Mouse (Mus musculus): ENCODE results near the gene Il12rb1. TPM values are rescaled to one million over a fixed set of nuclear protein-coding genes. Genes with fewer than 3 reads are reported as not detected.

The Il12rb1 gene
- polyA plus RNA-seq, 1 experiment from 2014 or later, result not detected

- Histone ChIP-seq H3K27ac (replicated peaks in 1 of 2; ENCODE audit: control insufficient read depth in 1 of 2, insufficient read depth in 1 of 2, low read depth in 2 of 2, low read length in 2 of 2) (no peak overlapping the region), H3K4me1 (ENCODE audit: control insufficient read depth in 2 of 2, insufficient read depth in 2 of 2, low read length in 2 of 2) (peaks cover 16 to 25% of the 10 kb centered on the region in 2 experiments), H3K27me3 (ENCODE audit: control insufficient read depth, insufficient read depth, low read length) (no peaks in the 10 kb centered on the region), H3K36me3 (ENCODE audit: control insufficient read depth, insufficient read depth, low read length) (peaks cover 17% of the 10 kb centered on the region), H3K4me3 (ENCODE audit: control insufficient read depth in 1 of 2, insufficient read depth in 1 of 2, low read depth in 1 of 2, low read length in 2 of 2) (no peak overlapping the region), H3K4me2 (ENCODE audit: low read length) (no peak overlapping the region), H3K9me3 (ENCODE audit: control insufficient read depth, low read length) (no peaks in the 10 kb centered on the region), H3K9ac (ENCODE audit: low read length) (no peak overlapping the region)
- WGBS, result 95% methylated on average over 13 of the region's 13 CpGs
- no peak for ATAC-seq (ENCODE audit: insufficient number of reproducible peaks, insufficient read depth, low FRiP score, low read depth)
Observed at GRCm38 (mm10) chr8:70764676-70765075, 43.6 kb upstream of the Il12rb1 start.

GRCm38 (mm10) chr8:70765329-70765728, 42.9 kb upstream of the Il12rb1 start:
- no peak for ATAC-seq (ENCODE audit: insufficient number of reproducible peaks, insufficient read depth, low FRiP score, low read depth)
- H3K4me2 ChIP-seq (ENCODE audit: low read length), result peak overlapping the region; percentile 82
- H3K27me3 ChIP-seq (ENCODE audit: control insufficient read depth, insufficient read depth, low read length), result no peaks in the 10 kb centered on the region
- H3K36me3 ChIP-seq (ENCODE audit: control insufficient read depth, insufficient read depth, low read length), result peaks cover 24% of the 10 kb centered on the region
- no peaks in the 10 kb centered on the region for H3K9me3 ChIP-seq (ENCODE audit: control insufficient read depth, low read length)
- no peak overlapping the region for H3K27ac ChIP-seq (replicated peaks in 1 of 2; ENCODE audit: control insufficient read depth in 1 of 2, insufficient read depth in 1 of 2, low read depth in 2 of 2, low read length in 2 of 2)
- H3K4me3 ChIP-seq (ENCODE audit: control insufficient read depth in 1 of 2, insufficient read depth in 1 of 2, low read depth in 1 of 2, low read length in 2 of 2), result peak overlapping the region in 1 of 2 experiments; percentile 49; a peak in 2 of 4 replicates
- peak overlapping the region; percentile 71 for H3K9ac ChIP-seq (ENCODE audit: low read length)
- 74% methylated on average over 9 of the region's 9 CpGs for WGBS
- H3K4me1 ChIP-seq (ENCODE audit: control insufficient read depth in 2 of 2, insufficient read depth in 2 of 2, low read length in 2 of 2), result peaks cover 13 to 19% of the 10 kb centered on the region in 2 experiments; a peak in 3 of 4 replicates

GRCm38 (mm10) chr8:70765838-70766570, 42.2 kb upstream of the Il12rb1 start:
- under 1% methylated on average over 34 of the region's 34 CpGs for WGBS
- Histone ChIP-seq H3K27me3 (ENCODE audit: control insufficient read depth, insufficient read depth, low read length) (no peaks in the 10 kb centered on the region), H3K27ac (replicated peaks in 1 of 2; ENCODE audit: control insufficient read depth in 1 of 2, insufficient read depth in 1 of 2, low read depth in 2 of 2, low read length in 2 of 2) (no peak overlapping the region), H3K4me2 (ENCODE audit: low read length) (peak overlapping the region; percentile 82), H3K9ac (ENCODE audit: low read length) (peak overlapping the region; percentile 71), H3K9me3 (ENCODE audit: control insufficient read depth, low read length) (no peaks in the 10 kb centered on the region), H3K36me3 (ENCODE audit: control insufficient read depth, insufficient read depth, low read length) (peaks cover 31% of the 10 kb centered on the region), H3K4me3 (ENCODE audit: control insufficient read depth in 1 of 2, insufficient read depth in 1 of 2, low read depth in 1 of 2, low read length in 2 of 2) (peak overlapping the region; percentile 46 to 49), H3K4me1 (ENCODE audit: control insufficient read depth in 2 of 2, insufficient read depth in 2 of 2, low read length in 2 of 2) (peaks cover 13 to 18% of the 10 kb centered on the region in 2 experiments; a peak in 3 of 4 replicates)
- ATAC-seq (ENCODE audit: insufficient number of reproducible peaks, insufficient read depth, low FRiP score, low read depth), result no peak

- Histone ChIP-seq H3K4me3 (ENCODE audit: control insufficient read depth in 1 of 2, insufficient read depth in 1 of 2, low read depth in 1 of 2, low read length in 2 of 2) (peak overlapping the region; percentile 46 to 49), H3K9ac (ENCODE audit: low read length) (peak overlapping the region; percentile 71), H3K9me3 (ENCODE audit: control insufficient read depth, low read length) (no peaks in the 10 kb centered on the region), H3K4me1 (ENCODE audit: control insufficient read depth in 2 of 2, insufficient read depth in 2 of 2, low read length in 2 of 2) (peaks cover 11 to 18% of the 10 kb centered on the region in 2 experiments; a peak in 3 of 4 replicates), H3K27ac (replicated peaks in 1 of 2; ENCODE audit: control insufficient read depth in 1 of 2, insufficient read depth in 1 of 2, low read depth in 2 of 2, low read length in 2 of 2) (no peak overlapping the region), H3K27me3 (ENCODE audit: control insufficient read depth, insufficient read depth, low read length) (no peaks in the 10 kb centered on the region), H3K36me3 (ENCODE audit: control insufficient read depth, insufficient read depth, low read length) (peaks cover 39% of the 10 kb centered on the region), H3K4me2 (ENCODE audit: low read length) (peak overlapping the region; percentile 82)
- peak; percentile 22; the same call in 1 of the 2 replicates for ATAC-seq (ENCODE audit: insufficient number of reproducible peaks, insufficient read depth, low FRiP score, low read depth)
- 9% methylated on average over 21 of the region's 21 CpGs for WGBS
Observed at GRCm38 (mm10) chr8:70766571-70767440, 41.4 kb upstream of the Il12rb1 start.

GRCm38 (mm10) chr8:70767503-70767902, 40.7 kb upstream of the Il12rb1 start:
- 87% methylated on average over 6 of the region's 6 CpGs for WGBS
- no peak for ATAC-seq (ENCODE audit: insufficient number of reproducible peaks, insufficient read depth, low FRiP score, low read depth)
- Histone ChIP-seq H3K9me3 (ENCODE audit: control insufficient read depth, low read length) (no peaks in the 10 kb centered on the region), H3K4me3 (ENCODE audit: control insufficient read depth in 1 of 2, insufficient read depth in 1 of 2, low read depth in 1 of 2, low read length in 2 of 2) (no peak overlapping the region), H3K27ac (replicated peaks in 1 of 2; ENCODE audit: control insufficient read depth in 1 of 2, insufficient read depth in 1 of 2, low read depth in 2 of 2, low read length in 2 of 2) (no peak overlapping the region), H3K4me2 (ENCODE audit: low read length) (no peak overlapping the region), H3K9ac (ENCODE audit: low read length) (no peak overlapping the region), H3K36me3 (ENCODE audit: control insufficient read depth, insufficient read depth, low read length) (peaks cover 46% of the 10 kb centered on the region), H3K4me1 (ENCODE audit: control insufficient read depth in 2 of 2, insufficient read depth in 2 of 2, low read length in 2 of 2) (peaks cover 11 to 18% of the 10 kb centered on the region in 2 experiments; a peak in 3 of 4 replicates), H3K27me3 (ENCODE audit: control insufficient read depth, insufficient read depth, low read length) (no peaks in the 10 kb centered on the region)

- H3K27me3 ChIP-seq (ENCODE audit: control insufficient read depth, insufficient read depth, low read length), result no peaks in the 10 kb centered on the region
- H3K4me1 ChIP-seq (ENCODE audit: control insufficient read depth in 2 of 2, insufficient read depth in 2 of 2, low read length in 2 of 2), result peaks cover 11 to 19% of the 10 kb centered on the region in 2 experiments; a peak in 3 of 4 replicates
- 90% methylated on average over 32 of the region's 32 CpGs for WGBS
- H3K4me2 ChIP-seq (ENCODE audit: low read length), result no peak overlapping the region
- peaks cover 51% of the 10 kb centered on the region for H3K36me3 ChIP-seq (ENCODE audit: control insufficient read depth, insufficient read depth, low read length)
- H3K9ac ChIP-seq (ENCODE audit: low read length), result no peak overlapping the region
- no peak for ATAC-seq (ENCODE audit: insufficient number of reproducible peaks, insufficient read depth, low FRiP score, low read depth)
- no peak overlapping the region for H3K27ac ChIP-seq (replicated peaks in 1 of 2; ENCODE audit: control insufficient read depth in 1 of 2, insufficient read depth in 1 of 2, low read depth in 2 of 2, low read length in 2 of 2)
- H3K4me3 ChIP-seq (ENCODE audit: control insufficient read depth in 1 of 2, insufficient read depth in 1 of 2, low read depth in 1 of 2, low read length in 2 of 2), result no peak overlapping the region
- H3K9me3 ChIP-seq (ENCODE audit: control insufficient read depth, low read length), result no peaks in the 10 kb centered on the region
Observed at GRCm38 (mm10) chr8:70768231-70768776, 39.9 kb upstream of the Il12rb1 start.

- no peak for ATAC-seq (ENCODE audit: insufficient number of reproducible peaks, insufficient read depth, low FRiP score, low read depth)
- H3K9me3 ChIP-seq (ENCODE audit: control insufficient read depth, low read length), result no peaks in the 10 kb centered on the region
- H3K27ac ChIP-seq (replicated peaks in 1 of 2; ENCODE audit: control insufficient read depth in 1 of 2, insufficient read depth in 1 of 2, low read depth in 2 of 2, low read length in 2 of 2), result no peak overlapping the region
- H3K9ac ChIP-seq (ENCODE audit: low read length), result no peak overlapping the region
- 84% methylated on average over 16 of the region's 16 CpGs for WGBS
- H3K27me3 ChIP-seq (ENCODE audit: control insufficient read depth, insufficient read depth, low read length), result no peaks in the 10 kb centered on the region
- H3K36me3 ChIP-seq (ENCODE audit: control insufficient read depth, insufficient read depth, low read length), result peaks cover 54% of the 10 kb centered on the region
- H3K4me2 ChIP-seq (ENCODE audit: low read length), result no peak overlapping the region
- H3K4me1 ChIP-seq (ENCODE audit: control insufficient read depth in 2 of 2, insufficient read depth in 2 of 2, low read length in 2 of 2), result peaks cover 16 to 26% of the 10 kb centered on the region in 2 experiments
- H3K4me3 ChIP-seq (ENCODE audit: control insufficient read depth in 1 of 2, insufficient read depth in 1 of 2, low read depth in 1 of 2, low read length in 2 of 2), result no peak overlapping the region
Observed at GRCm38 (mm10) chr8:70768956-70769355, 39.3 kb upstream of the Il12rb1 start.
